Mouse (Mus musculus): ENCODE results near the gene Ccdc169. TPM values are rescaled to one million over a fixed set of nuclear protein-coding genes. Genes with fewer than 3 reads are reported as not detected.

The Ccdc169 gene
- total and polyA plus RNA-seq, 3 experiments, result 0.11 to 0.30 TPM; not detected in 1

- no peaks in the 10 kb centered on the region for H3K9me3 ChIP-seq (replicated peaks)
- H3K4me3 ChIP-seq (ENCODE audit: low read depth, low read length), result no peak overlapping the region
- H3K27me3 ChIP-seq (ENCODE audit: insufficient read depth, low read length), result no peaks in the 10 kb centered on the region
- DNase-seq (ENCODE audit: low spot score) (no peak), ATAC-seq (ENCODE audit: extremely low read depth, insufficient number of reproducible peaks, low FRiP score, poor library complexity, severe bottlenecking) (no peak)
- peaks cover 32% of the 10 kb centered on the region for H3K36me3 ChIP-seq (replicated peaks)
- peaks cover 11% of the 10 kb centered on the region for H3K4me1 ChIP-seq (ENCODE audit: insufficient read depth, low read depth, low read length)
- no peak for TF ChIP-seq GATA2 (IDR thresholded peaks at IDR 0.05; ENCODE audit: borderline replicate concordance, low read depth, low read length)
- no peak for TF ChIP-seq TAL1 (conservative IDR thresholded peaks at IDR 0.05; ENCODE audit: low read depth, low read length)
- TF ChIP-seq CTCF (IDR thresholded peaks at IDR 0.05; ENCODE audit: low read depth, low read length), result no peak
- no peak for TF ChIP-seq GATA1 (IDR thresholded peaks at IDR 0.05; ENCODE audit: borderline replicate concordance, low read length)
- no peak for TF ChIP-seq POLR2AphosphoS5 (IDR thresholded peaks at IDR 0.05; ENCODE audit: insufficient replicate concordance, low read depth, low read length)
Measured at GRCm38 (mm10) chr3:55114313-55115065, 22.6 kb upstream of the Ccdc169 start.

GRCm38 (mm10) chr3:55115071-55115470, 22.1 kb upstream of the Ccdc169 start:
- no peak for ATAC-seq (ENCODE audit: extremely low read depth, insufficient number of reproducible peaks, low FRiP score, poor library complexity, severe bottlenecking)
- DNase-seq (ENCODE audit: low spot score), result no peak
- TF ChIP-seq GATA2 (IDR thresholded peaks at IDR 0.05; ENCODE audit: borderline replicate concordance, low read depth, low read length), result no peak
- Histone ChIP-seq H3K36me3 (replicated peaks) (peaks cover 34% of the 10 kb centered on the region), H3K9me3 (replicated peaks) (no peaks in the 10 kb centered on the region), H3K4me1 (ENCODE audit: insufficient read depth, low read depth, low read length) (peaks cover 11% of the 10 kb centered on the region), H3K4me3 (ENCODE audit: low read depth, low read length) (no peak overlapping the region), H3K27me3 (ENCODE audit: insufficient read depth, low read length) (no peaks in the 10 kb centered on the region)

- ATAC-seq (ENCODE audit: extremely low read depth, insufficient number of reproducible peaks, low FRiP score, poor library complexity, severe bottlenecking) (no peak), DNase-seq (ENCODE audit: low spot score) (no peak)
- TF ChIP-seq GATA2 (IDR thresholded peaks at IDR 0.05; ENCODE audit: borderline replicate concordance, low read depth, low read length) (no peak), TAL1 (conservative IDR thresholded peaks at IDR 0.05; ENCODE audit: low read depth, low read length) (no peak), POLR2AphosphoS5 (IDR thresholded peaks at IDR 0.05; ENCODE audit: insufficient replicate concordance, low read depth, low read length) (no peak), GATA1 (IDR thresholded peaks at IDR 0.05; ENCODE audit: borderline replicate concordance, low read length) (no peak), CTCF (IDR thresholded peaks at IDR 0.05; ENCODE audit: low read depth, low read length) (no peak)
- H3K9me3 ChIP-seq (replicated peaks), result no peaks in the 10 kb centered on the region
- H3K4me3 ChIP-seq (ENCODE audit: low read depth, low read length), result no peak overlapping the region
- H3K4me1 ChIP-seq (ENCODE audit: insufficient read depth, low read depth, low read length), result peaks cover 11% of the 10 kb centered on the region
- H3K27me3 ChIP-seq (ENCODE audit: insufficient read depth, low read length), result no peaks in the 10 kb centered on the region
- peaks cover 43% of the 10 kb centered on the region for H3K36me3 ChIP-seq (replicated peaks)
Measured at GRCm38 (mm10) chr3:55115989-55116388, 21.1 kb upstream of the Ccdc169 start.

DNA sequence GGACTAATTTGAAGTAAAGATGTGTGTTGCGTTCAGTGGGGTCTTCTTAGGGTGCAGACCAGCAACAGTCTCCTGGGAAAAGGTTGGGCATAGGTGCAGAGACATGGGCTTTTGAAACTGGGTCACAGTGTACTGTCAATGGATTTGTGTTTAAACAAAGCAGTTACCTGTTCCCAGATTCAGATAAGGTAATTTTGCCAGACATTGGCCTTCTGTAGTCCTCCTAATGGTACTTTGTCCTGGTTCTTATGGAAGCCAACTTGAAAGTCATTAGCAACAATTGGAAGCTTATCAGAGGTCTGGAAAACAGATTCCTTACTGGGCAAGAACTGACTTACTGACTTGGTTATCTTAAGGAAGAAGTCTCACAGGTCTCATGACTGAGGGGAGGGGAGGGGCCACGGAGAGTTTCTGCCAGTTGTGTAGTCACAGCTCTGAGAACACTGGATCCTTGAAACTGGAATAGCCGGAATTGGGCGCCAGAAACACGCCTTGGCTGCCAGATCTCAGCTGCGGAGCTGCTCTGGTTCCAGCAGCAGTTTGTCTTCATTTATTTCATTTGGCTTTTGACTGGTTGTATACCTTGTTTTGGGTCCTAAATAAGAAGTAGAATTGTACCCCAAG, 17.8 kb upstream of the Ccdc169 start:
- no peaks in the 10 kb centered on the region for H3K9me3 ChIP-seq (replicated peaks)
- no peak overlapping the region for H3K4me3 ChIP-seq (ENCODE audit: low read depth, low read length)
- TF ChIP-seq GATA1 (IDR thresholded peaks at IDR 0.05; ENCODE audit: borderline replicate concordance, low read length), result no peak
- no peak for TF ChIP-seq CTCF (IDR thresholded peaks at IDR 0.05; ENCODE audit: low read depth, low read length)
- no peak for TF ChIP-seq POLR2AphosphoS5 (IDR thresholded peaks at IDR 0.05; ENCODE audit: insufficient replicate concordance, low read depth, low read length)
- no peak for TF ChIP-seq GATA2 (IDR thresholded peaks at IDR 0.05; ENCODE audit: borderline replicate concordance, low read depth, low read length)
- TF ChIP-seq TAL1 (conservative IDR thresholded peaks at IDR 0.05; ENCODE audit: low read depth, low read length), result no peak
- ATAC-seq (ENCODE audit: extremely low read depth, insufficient number of reproducible peaks, low FRiP score, poor library complexity, severe bottlenecking) (no peak), DNase-seq (ENCODE audit: low spot score) (no peak)
- H3K4me1 ChIP-seq (ENCODE audit: insufficient read depth, low read depth, low read length), result no peaks in the 10 kb centered on the region
- H3K36me3 ChIP-seq (replicated peaks), result peaks cover 68% of the 10 kb centered on the region
- H3K27me3 ChIP-seq (ENCODE audit: insufficient read depth, low read length), result no peaks in the 10 kb centered on the region

GRCm38 (mm10) chr3:55122336-55122870, 14.7 kb upstream of the Ccdc169 start:
- no peak overlapping the region for H3K4me3 ChIP-seq (ENCODE audit: low read depth, low read length)
- DNase-seq (ENCODE audit: low spot score) (no peak), ATAC-seq (ENCODE audit: extremely low read depth, insufficient number of reproducible peaks, low FRiP score, poor library complexity, severe bottlenecking) (no peak)
- H3K36me3 ChIP-seq (replicated peaks), result peaks cover 79% of the 10 kb centered on the region
- H3K9me3 ChIP-seq (replicated peaks), result no peaks in the 10 kb centered on the region
- no peaks in the 10 kb centered on the region for H3K27me3 ChIP-seq (ENCODE audit: insufficient read depth, low read length)
- TF ChIP-seq GATA1 (IDR thresholded peaks at IDR 0.05; ENCODE audit: borderline replicate concordance, low read length) (no peak), TAL1 (conservative IDR thresholded peaks at IDR 0.05; ENCODE audit: low read depth, low read length) (no peak)
- no peaks in the 10 kb centered on the region for H3K4me1 ChIP-seq (ENCODE audit: insufficient read depth, low read depth, low read length)

DNA sequence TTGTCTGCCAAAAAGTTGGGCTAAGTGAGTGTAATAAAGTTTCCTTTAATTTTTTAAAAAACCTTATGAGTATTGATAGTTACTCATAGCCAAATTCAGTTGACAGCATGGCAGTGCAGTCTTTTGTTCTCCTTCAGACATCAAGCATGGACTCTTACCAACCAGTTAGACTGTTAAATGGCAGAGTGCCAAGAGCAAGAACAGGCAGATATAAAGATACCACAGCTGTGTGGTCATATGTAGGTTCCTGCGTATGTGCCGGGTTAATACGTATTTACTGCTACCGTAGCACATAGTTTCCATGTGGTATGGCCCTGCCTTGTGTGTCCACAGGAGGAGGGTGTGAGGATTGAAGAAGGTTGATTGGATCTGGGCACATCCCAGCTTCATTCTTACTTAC, 14.1 kb upstream of the Ccdc169 start:
- no peaks in the 10 kb centered on the region for H3K27me3 ChIP-seq (ENCODE audit: insufficient read depth, low read length)
- no peaks in the 10 kb centered on the region for H3K4me1 ChIP-seq (ENCODE audit: insufficient read depth, low read depth, low read length)
- no peak overlapping the region for H3K4me3 ChIP-seq (ENCODE audit: low read depth, low read length)
- TF ChIP-seq GATA1 (IDR thresholded peaks at IDR 0.05; ENCODE audit: borderline replicate concordance, low read length) (no peak), TAL1 (conservative IDR thresholded peaks at IDR 0.05; ENCODE audit: low read depth, low read length) (no peak), GATA2 (IDR thresholded peaks at IDR 0.05; ENCODE audit: borderline replicate concordance, low read depth, low read length) (no peak), CTCF (IDR thresholded peaks at IDR 0.05; ENCODE audit: low read depth, low read length) (no peak), POLR2AphosphoS5 (IDR thresholded peaks at IDR 0.05; ENCODE audit: insufficient replicate concordance, low read depth, low read length) (no peak)
- ATAC-seq (ENCODE audit: extremely low read depth, insufficient number of reproducible peaks, low FRiP score, poor library complexity, severe bottlenecking) (no peak), DNase-seq (ENCODE audit: low spot score) (no peak)
- peaks cover 78% of the 10 kb centered on the region for H3K36me3 ChIP-seq (replicated peaks)
- no peaks in the 10 kb centered on the region for H3K9me3 ChIP-seq (replicated peaks)
